Mouse (Mus musculus) limb, embryonic 14.5 days (tissue): Measurements from ENCODE around the gene Olfr918. TPM values are rescaled to one million over a fixed set of nuclear protein-coding genes. Genes with fewer than 3 reads are reported as not detected.

ENCODE experiments used
- ATAC-seq: fragments of 200-750 bp; cut with Nextera tagmentation; 2 replicates; pipeline ENCODE4 v1.8.0; 2017; ENCODE audit warnings: low read depth, moderate number of reproducible peaks, moderate TSS enrichment; ENCODE audit not compliant: low FRiP score
- DNase-seq: peaks from one replicate; pipeline ENCODE4 v3.0.0-alpha.2; 2015; ENCODE audit warnings: low spot score
- H3K27ac ChIP-seq: fragments of 300-500 bp; sonication (generic); replicated peaks from 2 replicates; pipeline ENCODE4 v1.5.1; 2014; ENCODE audit warnings: low read depth, mild to moderate bottlenecking, low read length, moderate library complexity, mixed read lengths
- H3K27me3 ChIP-seq: fragments of 300-500 bp; sonication (generic); 2 replicates; pipeline ENCODE4 v1.6.1; 2014; ENCODE audit warnings: low read length, mixed read lengths; ENCODE audit not compliant: control insufficient read depth, insufficient read depth
- H3K36me3 ChIP-seq: fragments of 300-500 bp; sonication (generic); 2 replicates; pipeline ENCODE4 v1.6.1; 2014; ENCODE audit warnings: mild to moderate bottlenecking, low read length, moderate library complexity, mixed read lengths; ENCODE audit not compliant: control insufficient read depth, insufficient read depth
- H3K4me1 ChIP-seq: fragments of 300-500 bp; sonication (generic); 2 replicates; pipeline ENCODE4 v1.6.1; 2014; ENCODE audit warnings: antibody characterized with exemption, low read length, mixed read lengths; ENCODE audit not compliant: control insufficient read depth, insufficient read depth
- H3K4me2 ChIP-seq: fragments of 300-500 bp; sonication (generic); replicated peaks from 2 replicates; pipeline ENCODE4 v1.6.1; 2014; ENCODE audit warnings: low read depth, mild to moderate bottlenecking, low read length, moderate library complexity; ENCODE audit not compliant: severe bottlenecking
- H3K4me3 ChIP-seq: fragments of 300-500 bp; sonication (generic); replicated peaks from 2 replicates; pipeline ENCODE4 v1.5.1; 2014; ENCODE audit warnings: low read length
- H3K9ac ChIP-seq: fragments of 300-500 bp; sonication (generic); 2 replicates; pipeline ENCODE4 v1.6.1; 2014; ENCODE audit warnings: mild to moderate bottlenecking, low read depth, low read length, moderate library complexity; ENCODE audit not compliant: severe bottlenecking
- H3K9me3 ChIP-seq: fragments of 300-500 bp; sonication (generic); 2 replicates; pipeline ENCODE4 v1.6.1; 2016; ENCODE audit warnings: low read length; ENCODE audit not compliant: control insufficient read depth
- POLR2A ChIP-seq: fragments of 200-500 bp; IDR thresholded peaks from 2 replicates; pipeline ENCODE4 v1.8.0; 2012; ENCODE audit warnings: inconsistent platforms, mild to moderate bottlenecking, moderate library complexity, borderline replicate concordance; ENCODE audit not compliant: insufficient read depth, insufficient read length; ENCODE audit errors: extremely low read depth
- WGBS: fragments of 180-500 bp; shearing (Covaris S2); extraction: QIAGEN DNeasy Blood & Tissue Kit; methylation state at CpG from one replicate; pipeline ENCODE4 v1.1.7; 2014; 5-methylcytosine and 5-hydroxymethylcytosine counted together
- polyA plus RNA-seq, 2 experiments: library from polyadenylated mRNA; depleted of rRNA in 1 of 2; stranded (reverse) in 1 of 2; unstranded in 1 of 2; fragments of >200 nt; fragmentation: Nextera tagmentation in 1 of 2; extraction: Ambion mirVana in 1 of 2; gene quantifications; 2 replicates each; pipeline versions ENCODE4 v1.2.1 to v1.2.3; 2012 to 2014

Olfr918 gene
- polyA plus RNA-seq, 2 experiments: not detected

DNA sequence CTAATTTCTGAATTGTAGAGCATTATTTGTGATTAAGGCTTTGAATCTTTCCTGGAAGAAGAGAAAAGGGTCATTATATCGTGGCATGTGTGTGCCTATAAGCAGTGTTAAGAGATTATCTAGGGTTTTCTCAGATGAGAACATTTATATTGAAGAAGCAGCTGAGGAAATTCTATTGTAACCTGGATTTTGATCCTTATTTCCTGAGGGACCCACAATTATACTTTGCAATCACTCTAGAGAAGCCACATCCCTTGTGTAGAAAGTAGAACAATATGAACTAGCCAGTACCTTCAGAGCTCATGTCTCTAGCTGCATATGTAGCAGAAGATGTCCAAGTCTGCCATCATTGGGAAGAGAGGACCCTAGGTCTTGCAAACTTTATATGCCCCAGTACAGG, 14.6 kb downstream of the Olfr918 start, which contains the start of gene Olfr916:
Olfr916 (minus strand) TSS at position 101 of the 400 bp plus-strand sequence.
- no peak for TF ChIP-seq POLR2A
- DNase-seq (no peak), ATAC-seq (no peak)
- H3K4me2 ChIP-seq: no peak within 1 kb of the TSS
- H3K4me3 ChIP-seq: no peak within 1 kb of the TSS
- H3K27ac ChIP-seq: no peak within 1 kb of the TSS
- H3K9me3 ChIP-seq: no peaks in the 10 kb centered on the region
- H3K36me3 ChIP-seq: no peaks in the 10 kb centered on the region
- no peaks in the 10 kb centered on the region for H3K27me3 ChIP-seq
- H3K9ac ChIP-seq: no peak within 1 kb of the TSS
- 71% methylated on average over 1 of the region's 1 CpGs for WGBS
- no peaks in the 10 kb centered on the region for H3K4me1 ChIP-seq

DNA sequence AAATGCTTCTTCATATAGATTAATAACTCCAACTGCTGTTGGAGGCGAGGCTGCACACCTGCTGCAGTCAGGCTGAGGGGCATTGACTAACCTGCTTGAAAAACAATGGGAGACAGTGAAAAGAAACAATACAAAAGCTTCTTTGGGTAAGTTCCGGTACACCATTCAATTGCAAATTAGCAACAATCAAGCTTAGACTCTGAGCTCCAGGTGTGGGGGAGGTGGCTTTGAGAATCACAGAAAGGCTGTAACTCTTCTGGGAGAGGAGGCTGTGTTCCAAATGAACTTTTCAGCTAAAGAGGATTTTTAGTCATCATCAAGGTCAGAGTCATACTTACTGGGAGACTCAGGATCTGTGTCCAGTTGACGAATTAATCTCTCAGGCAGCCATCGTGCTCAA, 42.0 kb downstream of the Olfr918 start:
- no peaks in the 10 kb centered on the region for H3K27me3 ChIP-seq
- no peak overlapping the region for H3K4me2 ChIP-seq
- H3K9me3 ChIP-seq: no peaks in the 10 kb centered on the region
- H3K4me3 ChIP-seq: no peak overlapping the region
- H3K4me1 ChIP-seq: no peaks in the 10 kb centered on the region
- H3K27ac ChIP-seq: no peak overlapping the region
- DNase-seq: no peak
- no peak for TF ChIP-seq POLR2A
- no peak for ATAC-seq
- 84% methylated on average over 4 of the region's 4 CpGs for WGBS
- H3K9ac ChIP-seq: no peak overlapping the region
- no peaks in the 10 kb centered on the region for H3K36me3 ChIP-seq

Other genes with a start within 250 kb of the Olfr918 start
- gene Olfr901, start 245.1 kb downstream of the Olfr918 start, polyA plus RNA-seq (2012; rRNA removed): not detected in 2 replicates
- not detected in 2 replicates for gene Olfr901, start 245.1 kb downstream of the Olfr918 start, polyA plus RNA-seq (2014; fragmentation: Nextera tagmentation; extraction: Ambion mirVana)
- not detected in 2 replicates for gene Olfr902, start 226.9 kb downstream of the Olfr918 start, polyA plus RNA-seq (2012; rRNA removed)
- gene Olfr902, start 226.9 kb downstream of the Olfr918 start, polyA plus RNA-seq (2014; fragmentation: Nextera tagmentation; extraction: Ambion mirVana): not detected in 2 replicates
- gene Olfr904, start 211.5 kb downstream of the Olfr918 start, polyA plus RNA-seq (2012; rRNA removed): not detected in 2 replicates
- not detected in 2 replicates for gene Olfr904, start 211.5 kb downstream of the Olfr918 start, polyA plus RNA-seq (2014; fragmentation: Nextera tagmentation; extraction: Ambion mirVana)
- gene Olfr905, start 203.5 kb downstream of the Olfr918 start, polyA plus RNA-seq (2012; rRNA removed): not detected in 2 replicates
- not detected in 2 replicates for gene Olfr905, start 203.5 kb downstream of the Olfr918 start, polyA plus RNA-seq (2014; fragmentation: Nextera tagmentation; extraction: Ambion mirVana)
- gene Olfr906, start 187.5 kb downstream of the Olfr918 start, polyA plus RNA-seq (2012; rRNA removed): not detected in 2 replicates
- gene Olfr906, start 187.5 kb downstream of the Olfr918 start, polyA plus RNA-seq (2014; fragmentation: Nextera tagmentation; extraction: Ambion mirVana): not detected in 2 replicates
- gene Olfr907, start 178.8 kb downstream of the Olfr918 start, polyA plus RNA-seq (2012; rRNA removed): not detected in 2 replicates
- not detected in 2 replicates for gene Olfr907, start 178.8 kb downstream of the Olfr918 start, polyA plus RNA-seq (2014; fragmentation: Nextera tagmentation; extraction: Ambion mirVana)
- not detected in 2 replicates for gene Olfr911-ps1, start 153.0 kb downstream of the Olfr918 start, polyA plus RNA-seq (2012; rRNA removed)
- gene Olfr911-ps1, start 153.0 kb downstream of the Olfr918 start, polyA plus RNA-seq (2014; fragmentation: Nextera tagmentation; extraction: Ambion mirVana): not detected in 2 replicates
- not detected in 2 replicates for gene Olfr910, start 136.8 kb downstream of the Olfr918 start, polyA plus RNA-seq (2012; rRNA removed)
- gene Olfr910, start 136.8 kb downstream of the Olfr918 start, polyA plus RNA-seq (2014; fragmentation: Nextera tagmentation; extraction: Ambion mirVana): not detected in 2 replicates
- gene Olfr912, start 94.4 kb downstream of the Olfr918 start, polyA plus RNA-seq (2012; rRNA removed): not detected in 2 replicates
- not detected in 2 replicates for gene Olfr912, start 94.4 kb downstream of the Olfr918 start, polyA plus RNA-seq (2014; fragmentation: Nextera tagmentation; extraction: Ambion mirVana)
- not detected in 2 replicates for gene Olfr913, start 81.8 kb downstream of the Olfr918 start, polyA plus RNA-seq (2012; rRNA removed)
- gene Olfr913, start 81.8 kb downstream of the Olfr918 start, polyA plus RNA-seq (2014; fragmentation: Nextera tagmentation; extraction: Ambion mirVana): not detected in 2 replicates
- not detected in 2 replicates for gene Olfr914, start 69.5 kb downstream of the Olfr918 start, polyA plus RNA-seq (2012; rRNA removed)
- gene Olfr914, start 69.5 kb downstream of the Olfr918 start, polyA plus RNA-seq (2014; fragmentation: Nextera tagmentation; extraction: Ambion mirVana): not detected in 2 replicates
- not detected in 2 replicates for gene Olfr916, start 14.7 kb downstream of the Olfr918 start, polyA plus RNA-seq (2012; rRNA removed)
- not detected in 2 replicates for gene Olfr916, start 14.7 kb downstream of the Olfr918 start, polyA plus RNA-seq (2014; fragmentation: Nextera tagmentation; extraction: Ambion mirVana)
- gene Olfr917, start 8.8 kb downstream of the Olfr918 start, polyA plus RNA-seq (2012; rRNA removed): not detected in 2 replicates
- gene Olfr917, start 8.8 kb downstream of the Olfr918 start, polyA plus RNA-seq (2014; fragmentation: Nextera tagmentation; extraction: Ambion mirVana): not detected in 2 replicates
- not detected in 2 replicates for gene Olfr919, start 29.1 kb upstream of the Olfr918 start, polyA plus RNA-seq (2012; rRNA removed)
- not detected in 2 replicates for gene Olfr919, start 29.1 kb upstream of the Olfr918 start, polyA plus RNA-seq (2014; fragmentation: Nextera tagmentation; extraction: Ambion mirVana)
- gene Vwa5a, start 43.7 kb upstream of the Olfr918 start, polyA plus RNA-seq (2012; rRNA removed): 19.1 and 20.6 TPM in 2 replicates
- gene Vwa5a, start 43.7 kb upstream of the Olfr918 start, polyA plus RNA-seq (2014; fragmentation: Nextera tagmentation; extraction: Ambion mirVana): 26.2 and 28.6 TPM in 2 replicates
- gene Olfr920, start 77.7 kb upstream of the Olfr918 start, polyA plus RNA-seq (2012; rRNA removed): 0.09 and 0.10 TPM in 2 replicates
- 0.03 and 0.07 TPM in 2 replicates for gene Olfr920, start 77.7 kb upstream of the Olfr918 start, polyA plus RNA-seq (2014; fragmentation: Nextera tagmentation; extraction: Ambion mirVana)
- gene Olfr921, start 98.5 kb upstream of the Olfr918 start, polyA plus RNA-seq (2012; rRNA removed): 0.09 TPM in 1 of 2 replicates, not detected in the other
- gene Olfr921, start 98.5 kb upstream of the Olfr918 start, polyA plus RNA-seq (2014; fragmentation: Nextera tagmentation; extraction: Ambion mirVana): not detected in 2 replicates
- gene Olfr922, start 140.0 kb upstream of the Olfr918 start, polyA plus RNA-seq (2012; rRNA removed): not detected in 2 replicates
- not detected in 2 replicates for gene Olfr922, start 140.0 kb upstream of the Olfr918 start, polyA plus RNA-seq (2014; fragmentation: Nextera tagmentation; extraction: Ambion mirVana)
- not detected in 2 replicates for gene Olfr923, start 151.9 kb upstream of the Olfr918 start, polyA plus RNA-seq (2012; rRNA removed)
- gene Olfr923, start 151.9 kb upstream of the Olfr918 start, polyA plus RNA-seq (2014; fragmentation: Nextera tagmentation; extraction: Ambion mirVana): not detected in 2 replicates
- gene Olfr924, start 169.8 kb upstream of the Olfr918 start, polyA plus RNA-seq (2012; rRNA removed): not detected in 2 replicates
- not detected in 2 replicates for gene Olfr924, start 169.8 kb upstream of the Olfr918 start, polyA plus RNA-seq (2014; fragmentation: Nextera tagmentation; extraction: Ambion mirVana)
- gene Olfr26, start 180.5 kb upstream of the Olfr918 start, polyA plus RNA-seq (2012; rRNA removed): not detected in 2 replicates
- gene Olfr26, start 180.5 kb upstream of the Olfr918 start, polyA plus RNA-seq (2014; fragmentation: Nextera tagmentation; extraction: Ambion mirVana): not detected in 2 replicates
- not detected in 2 replicates for gene Olfr926, start 202.5 kb upstream of the Olfr918 start, polyA plus RNA-seq (2012; rRNA removed)
- gene Olfr926, start 202.5 kb upstream of the Olfr918 start, polyA plus RNA-seq (2014; fragmentation: Nextera tagmentation; extraction: Ambion mirVana): not detected in 2 replicates